Mouse (Mus musculus) heart, adult 2 months (tissue): ENCODE data around the gene Ndufs1. TPM values are rescaled to one million over a fixed set of nuclear protein-coding genes. Genes with fewer than 3 reads are reported as not detected.
"Not testable (repeated sequence)": the region's sequence is repeated elsewhere in the genome, so short reads cannot be mapped to it uniquely, and the experiment has no call there.

Experiments used
- DNase-seq, 2 experiments: peaks; one replicate each; pipeline ENCODE4 v3.0.0; 2021
- H3K27ac ChIP-seq: fragments of 200-600 bp; 2 replicates; pipeline ENCODE4 v1.8.1; 2022
- H3K27me3 ChIP-seq: fragments of 200-500 bp; 2 replicates; pipeline ENCODE4 v1.6.1; 2012; ENCODE audit warnings: mild to moderate bottlenecking, low read length, inconsistent platforms, mixed read lengths; ENCODE audit not compliant: control insufficient read depth, insufficient read depth
- H3K36me3 ChIP-seq: fragments of 200-500 bp; 2 replicates; pipeline ENCODE4 v1.6.1; 2012; ENCODE audit warnings: low read length, inconsistent platforms; ENCODE audit not compliant: control insufficient read depth, insufficient read depth
- H3K4me1 ChIP-seq: fragments of 200-500 bp; 2 replicates; pipeline ENCODE4 v1.6.1; 2011; ENCODE audit warnings: low read length; ENCODE audit not compliant: control insufficient read depth, insufficient read depth
- H3K4me3 ChIP-seq: fragments of 200-600 bp; 2 replicates; pipeline ENCODE4 v1.8.1; 2022
- H3K79me2 ChIP-seq: fragments of 200-500 bp; replicated peaks from 2 replicates; pipeline ENCODE4 v1.6.1; 2012; ENCODE audit warnings: mild to moderate bottlenecking, inconsistent platforms, low read length, moderate library complexity, mixed read lengths; ENCODE audit not compliant: control insufficient read depth, insufficient read depth
- H3K9ac ChIP-seq: fragments of 200-500 bp; 2 replicates; pipeline ENCODE4 v1.6.1; 2012; ENCODE audit warnings: low read depth, mild to moderate bottlenecking, control low read depth, inconsistent platforms, low read length, mixed read lengths
- CTCF ChIP-seq: fragments of 200-600 bp; IDR thresholded peaks from 2 replicates; pipeline ENCODE4 v1.8.1; 2022; ENCODE audit warnings: antibody characterized with exemption, mild to moderate bottlenecking, moderate library complexity
- EP300 ChIP-seq: fragments of 200-500 bp; IDR thresholded peaks from 2 replicates; pipeline ENCODE4 v1.6.1; 2011; ENCODE audit warnings: low read depth, low read length, control low read depth; ENCODE audit not compliant: insufficient read depth
- POLR2A ChIP-seq: fragments of 200-500 bp; IDR thresholded peaks from 2 replicates; pipeline ENCODE4 v1.6.1; 2011; ENCODE audit warnings: mild to moderate bottlenecking, low read depth, low read length, control low read depth; ENCODE audit not compliant: insufficient read depth
- WGBS: fragments of 180-500 bp; shearing (Covaris S2); methylation state at CpG from one replicate; pipeline ENCODE4 v1.1.7; 2018; 5-methylcytosine and 5-hydroxymethylcytosine counted together
- intact Hi-C: fragments of 180-260 bp; cut with DNase I; formaldehyde crosslinking; loops from one replicate; pipeline ENCODE4 v1.15.1; 2025
- polyA plus RNA-seq: library from polyadenylated mRNA; depleted of rRNA; stranded (reverse); fragments of >200 nt; gene quantifications from 2 replicates; pipeline ENCODE4 v1.2.3, GENCODE M21; 2012
- total RNA-seq, 2 experiments: library from RNA; stranded (reverse); gene quantifications; 2 replicates each; pipeline ENCODE4 v1.2.3; 2021

The Ndufs1 gene
- total and polyA plus RNA-seq, 3 experiments, result 295 to 840 (median 746) TPM

GRCm38 (mm10) chr1:63190851-63191250, 14.2 kb upstream of the Ndufs1 start:
- H3K36me3 ChIP-seq, result no peaks in the 10 kb centered on the region
- H3K27me3 ChIP-seq, result no peaks in the 10 kb centered on the region
- intact Hi-C loops, result no loop called here
- WGBS, result 28% methylated on average over 8 of the region's 8 CpGs
- H3K79me2 ChIP-seq, result no peaks in the 10 kb centered on the region
- no peak overlapping the region for H3K27ac ChIP-seq
- no peak for DNase-seq
- H3K4me3 ChIP-seq, result no peak overlapping the region
- no peak for TF ChIP-seq POLR2A
- no peak for TF ChIP-seq CTCF
- TF ChIP-seq EP300, result no peak
- no peak overlapping the region for H3K9ac ChIP-seq
- H3K4me1 ChIP-seq, result peaks cover 2% of the 10 kb centered on the region; the same call in 1 of the 2 replicates

DNA sequence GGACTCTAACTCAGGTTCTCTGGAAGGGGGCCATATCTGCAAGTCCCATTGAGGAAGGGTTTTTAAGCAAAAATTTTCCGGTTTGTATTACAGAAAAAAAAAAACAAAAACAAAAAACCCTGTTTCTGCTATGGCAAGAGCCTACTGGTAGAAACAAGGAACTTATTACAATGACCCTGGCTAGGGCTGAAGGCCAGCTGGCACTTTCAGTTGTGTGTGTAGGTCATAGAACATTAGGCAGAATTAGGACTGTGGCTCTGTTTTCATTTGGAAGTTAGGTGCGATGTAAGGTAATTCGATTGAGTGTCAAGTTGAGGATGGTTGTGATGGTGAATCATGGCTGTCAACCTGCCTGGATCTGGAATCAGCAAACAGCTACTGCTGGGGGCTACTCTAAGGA, 11.9 kb upstream of the Ndufs1 start:
- Histone ChIP-seq H3K27me3 (no peaks in the 10 kb centered on the region), H3K4me1 (peaks cover 2% of the 10 kb centered on the region; the same call in 1 of the 2 replicates), H3K79me2 (no peaks in the 10 kb centered on the region), H3K4me3 (no peak overlapping the region), H3K9ac (no peak overlapping the region), H3K36me3 (no peaks in the 10 kb centered on the region), H3K27ac (no peak overlapping the region)
- DNase-seq, result no peak
- WGBS, result 72% methylated on average over 3 of the region's 3 CpGs
- no peak for TF ChIP-seq CTCF
- TF ChIP-seq POLR2A, result no peak
- no peak for TF ChIP-seq EP300
- intact Hi-C loops, result loop anchor here (10.0 kb wide), 1 partner anchor 296 kb away; no protein-coding TSS in a partner anchor

DNA sequence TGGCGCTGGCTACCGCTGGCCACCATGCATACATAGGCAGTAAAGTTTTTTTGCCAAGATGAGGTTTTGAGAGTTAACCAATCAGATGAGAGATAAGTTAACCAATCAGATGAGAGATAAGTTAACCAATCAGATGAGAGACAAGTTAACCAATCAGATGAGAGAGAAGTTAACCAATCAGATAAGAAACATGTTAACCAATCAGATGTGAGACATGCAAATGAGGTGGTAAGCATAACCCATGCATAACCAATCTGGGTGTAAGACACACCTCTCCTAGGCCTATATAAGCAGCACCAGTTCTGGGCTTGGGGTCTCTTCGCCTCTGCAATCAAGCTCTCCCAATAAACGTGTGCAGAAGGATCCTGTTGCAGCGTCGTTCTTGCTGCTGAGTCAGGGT, 8.8 kb upstream of the Ndufs1 start:
- not testable (repeated sequence) for DNase-seq, H3K27ac ChIP-seq, H3K9ac ChIP-seq, H3K27me3 ChIP-seq, H3K79me2 ChIP-seq, H3K4me1 ChIP-seq, H3K4me3 ChIP-seq, H3K36me3 ChIP-seq
- WGBS, result 98% methylated on average over 6 of the region's 6 CpGs
- intact Hi-C loops, result loop anchor here (10.0 kb wide), 1 partner anchor 299 kb away; no protein-coding TSS in a partner anchor

- Histone ChIP-seq H3K36me3 (peaks cover 9% of the 10 kb centered on the region), H3K9ac (no peak overlapping the region), H3K27ac (no peak overlapping the region), H3K4me1 (no peaks in the 10 kb centered on the region; the same call in none of the 2 replicates), H3K79me2 (no peaks in the 10 kb centered on the region), H3K27me3 (no peaks in the 10 kb centered on the region), H3K4me3 (no peak overlapping the region)
- DNase-seq, result peak; percentile 34 to 63
- TF ChIP-seq CTCF (peak; percentile 91), POLR2A (no peak), EP300 (no peak)
- intact Hi-C loops, result loop anchor here (5.0 to 10.0 kb wide), 2 partner anchors 55 to 302 kb away; no protein-coding TSS in a partner anchor
- 56% methylated on average over 10 of the region's 10 CpGs for WGBS
Measured at GRCm38 (mm10) chr1:63182636-63183270, 6.1 kb upstream of the Ndufs1 start.

GRCm38 (mm10) chr1:63182212-63182611, 5.6 kb upstream of the Ndufs1 start:
- H3K4me3 ChIP-seq, result no peak overlapping the region
- no peaks in the 10 kb centered on the region for H3K27me3 ChIP-seq
- TF ChIP-seq CTCF (no peak), POLR2A (no peak), EP300 (no peak)
- peaks cover 12% of the 10 kb centered on the region for H3K36me3 ChIP-seq
- peak; percentile 72 to 83 for DNase-seq
- H3K9ac ChIP-seq, result no peak overlapping the region
- 66% methylated on average over 5 of the region's 5 CpGs for WGBS
- no peaks in the 10 kb centered on the region; the same call in none of the 2 replicates for H3K4me1 ChIP-seq
- intact Hi-C loops, result loop anchor here (5.0 to 10.0 kb wide), 2 partner anchors 55 to 303 kb away; no protein-coding TSS in a partner anchor
- no peaks in the 10 kb centered on the region; the same call in 1 of the 2 replicates for H3K79me2 ChIP-seq
- no peak overlapping the region for H3K27ac ChIP-seq

GRCm38 (mm10) chr1:63181480-63181879, 4.8 kb upstream of the Ndufs1 start:
- intact Hi-C loops, result loop anchor here (5.0 to 10.0 kb wide), 2 partner anchors 56 to 303 kb away; no protein-coding TSS in a partner anchor
- TF ChIP-seq POLR2A (no peak), CTCF (no peak), EP300 (no peak)
- H3K4me1 ChIP-seq, result no peaks in the 10 kb centered on the region; the same call in none of the 2 replicates
- H3K27me3 ChIP-seq, result no peaks in the 10 kb centered on the region
- no peak overlapping the region for H3K4me3 ChIP-seq
- no peak for DNase-seq
- peaks cover 12% of the 10 kb centered on the region for H3K36me3 ChIP-seq
- 98% methylated on average over 1 of the region's 1 CpGs for WGBS
- no peak overlapping the region for H3K27ac ChIP-seq
- no peak overlapping the region for H3K9ac ChIP-seq
- no peaks in the 10 kb centered on the region; the same call in 1 of the 2 replicates for H3K79me2 ChIP-seq
